Mouse (Mus musculus): ENCODE measurements at regions not wholly inside any gene's neighbourhood (a gene's known extent, or its start where the extent isn't known, plus 50 kb on each side); places are given as distances from the start of the nearest gene placed in this dataset.

GRCm38 (mm10) chr1:177648974-177649373 lies 80.6 kb upstream of the 1700016C15Rik start:
- no peak overlapping the region for H3K4me2 ChIP-seq (ENCODE audit: low read depth, low read length, severe bottlenecking)
- no peaks in the 10 kb centered on the region for H3K4me1 ChIP-seq (replicated peaks; ENCODE audit: control insufficient read depth, insufficient read depth, low read length)
- H3K9ac ChIP-seq (ENCODE audit: low read length): no peak overlapping the region
- H3K36me3 ChIP-seq (ENCODE audit: control insufficient read depth, insufficient read depth, low read length): no peaks in the 10 kb centered on the region
- no peak for DNase-seq (ENCODE audit: low spot score)
- no peaks in the 10 kb centered on the region for H3K9me3 ChIP-seq (ENCODE audit: control insufficient read depth, low read length)
- H3K27me3 ChIP-seq (ENCODE audit: control insufficient read depth, insufficient read depth, low read length): no peaks in the 10 kb centered on the region
- no peak overlapping the region for H3K4me3 ChIP-seq (ENCODE audit: low read depth, low read length)
- 91% methylated on average over 4 of the region's 4 CpGs for WGBS
- ATAC-seq (replicated peaks; ENCODE audit: low FRiP score): no peak
- no peak overlapping the region for H3K27ac ChIP-seq (ENCODE audit: low read depth, low read length)

GRCm38 (mm10) chr1:177651219-177651618 lies 78.4 kb upstream of the 1700016C15Rik start:
- no peaks in the 10 kb centered on the region for H3K27me3 ChIP-seq (ENCODE audit: control insufficient read depth, insufficient read depth, low read length)
- no peak overlapping the region for H3K9ac ChIP-seq (ENCODE audit: low read length)
- 85% methylated on average over 5 of the region's 5 CpGs for WGBS
- DNase-seq (ENCODE audit: low spot score) (no peak), ATAC-seq (replicated peaks; ENCODE audit: low FRiP score) (no peak)
- no peaks in the 10 kb centered on the region for H3K9me3 ChIP-seq (ENCODE audit: control insufficient read depth, low read length)
- no peaks in the 10 kb centered on the region for H3K36me3 ChIP-seq (ENCODE audit: control insufficient read depth, insufficient read depth, low read length)
- no peak overlapping the region for H3K4me2 ChIP-seq (ENCODE audit: low read depth, low read length, severe bottlenecking)
- H3K4me3 ChIP-seq (ENCODE audit: low read depth, low read length): no peak overlapping the region
- H3K4me1 ChIP-seq (replicated peaks; ENCODE audit: control insufficient read depth, insufficient read depth, low read length): no peaks in the 10 kb centered on the region
- H3K27ac ChIP-seq (ENCODE audit: low read depth, low read length): no peak overlapping the region

- Histone ChIP-seq H3K4me3 (ENCODE audit: low read depth, low read length) (no peak overlapping the region), H3K9me3 (ENCODE audit: control insufficient read depth, low read length) (no peaks in the 10 kb centered on the region), H3K9ac (ENCODE audit: low read length) (no peak overlapping the region), H3K27me3 (ENCODE audit: control insufficient read depth, insufficient read depth, low read length) (no peaks in the 10 kb centered on the region), H3K4me2 (ENCODE audit: low read depth, low read length, severe bottlenecking) (no peak overlapping the region), H3K4me1 (replicated peaks; ENCODE audit: control insufficient read depth, insufficient read depth, low read length) (no peaks in the 10 kb centered on the region), H3K27ac (ENCODE audit: low read depth, low read length) (no peak overlapping the region), H3K36me3 (ENCODE audit: control insufficient read depth, insufficient read depth, low read length) (no peaks in the 10 kb centered on the region)
- WGBS: 82% methylated on average over 7 of the region's 7 CpGs
- ATAC-seq (replicated peaks; ENCODE audit: low FRiP score) (no peak), DNase-seq (ENCODE audit: low spot score) (no peak)
Measured at GRCm38 (mm10) chr1:177663163-177663562, 66.5 kb upstream of the 1700016C15Rik start.

GRCm38 (mm10) chr1:177667041-177667791 lies 62.4 kb upstream of the 1700016C15Rik start:
- ATAC-seq (replicated peaks; ENCODE audit: low FRiP score) (no peak), DNase-seq (ENCODE audit: low spot score) (no peak)
- Histone ChIP-seq H3K9ac (ENCODE audit: low read length) (no peak overlapping the region), H3K4me2 (ENCODE audit: low read depth, low read length, severe bottlenecking) (no peak overlapping the region), H3K27ac (ENCODE audit: low read depth, low read length) (no peak overlapping the region), H3K27me3 (ENCODE audit: control insufficient read depth, insufficient read depth, low read length) (no peaks in the 10 kb centered on the region), H3K36me3 (ENCODE audit: control insufficient read depth, insufficient read depth, low read length) (no peaks in the 10 kb centered on the region), H3K4me1 (replicated peaks; ENCODE audit: control insufficient read depth, insufficient read depth, low read length) (no peaks in the 10 kb centered on the region), H3K9me3 (ENCODE audit: control insufficient read depth, low read length) (no peaks in the 10 kb centered on the region), H3K4me3 (ENCODE audit: low read depth, low read length) (no peak overlapping the region)
- WGBS: 90% methylated on average over 8 of the region's 8 CpGs

- H3K27ac ChIP-seq (ENCODE audit: low read depth, low read length): no peak overlapping the region
- no peaks in the 10 kb centered on the region for H3K9me3 ChIP-seq (ENCODE audit: control insufficient read depth, low read length)
- H3K9ac ChIP-seq (ENCODE audit: low read length): no peak overlapping the region
- no peak overlapping the region for H3K4me2 ChIP-seq (ENCODE audit: low read depth, low read length, severe bottlenecking)
- H3K4me1 ChIP-seq (replicated peaks; ENCODE audit: control insufficient read depth, insufficient read depth, low read length): no peaks in the 10 kb centered on the region
- 100% methylated on average over 1 of the region's 1 CpGs for WGBS
- H3K4me3 ChIP-seq (ENCODE audit: low read depth, low read length): no peak overlapping the region
- no peak for DNase-seq (ENCODE audit: low spot score)
- H3K27me3 ChIP-seq (ENCODE audit: control insufficient read depth, insufficient read depth, low read length): no peaks in the 10 kb centered on the region
- no peaks in the 10 kb centered on the region for H3K36me3 ChIP-seq (ENCODE audit: control insufficient read depth, insufficient read depth, low read length)
- no peak for ATAC-seq (replicated peaks; ENCODE audit: low FRiP score)
Measured at GRCm38 (mm10) chr1:177670576-177670975, 59.0 kb upstream of the 1700016C15Rik start.

GRCm38 (mm10) chr1:177676657-177677056 lies 53.0 kb upstream of the 1700016C15Rik start:
- H3K27ac ChIP-seq (ENCODE audit: low read depth, low read length): no peak overlapping the region
- H3K9me3 ChIP-seq (ENCODE audit: control insufficient read depth, low read length): no peaks in the 10 kb centered on the region
- no peak for DNase-seq (ENCODE audit: low spot score)
- H3K27me3 ChIP-seq (ENCODE audit: control insufficient read depth, insufficient read depth, low read length): no peaks in the 10 kb centered on the region
- H3K36me3 ChIP-seq (ENCODE audit: control insufficient read depth, insufficient read depth, low read length): no peaks in the 10 kb centered on the region
- WGBS: 98% methylated on average over 5 of the region's 5 CpGs
- no peak overlapping the region for H3K9ac ChIP-seq (ENCODE audit: low read length)
- ATAC-seq (replicated peaks; ENCODE audit: low FRiP score): no peak
- H3K4me3 ChIP-seq (ENCODE audit: low read depth, low read length): no peak overlapping the region
- H3K4me2 ChIP-seq (ENCODE audit: low read depth, low read length, severe bottlenecking): no peak overlapping the region
- H3K4me1 ChIP-seq (replicated peaks; ENCODE audit: control insufficient read depth, insufficient read depth, low read length): no peaks in the 10 kb centered on the region

GRCm38 (mm10) chr1:177678832-177679231 lies 50.8 kb upstream of the 1700016C15Rik start:
- no peaks in the 10 kb centered on the region for H3K9me3 ChIP-seq (ENCODE audit: control insufficient read depth, low read length)
- no peak overlapping the region for H3K4me2 ChIP-seq (ENCODE audit: low read depth, low read length, severe bottlenecking)
- DNase-seq (ENCODE audit: low spot score) (no peak), ATAC-seq (replicated peaks; ENCODE audit: low FRiP score) (no peak)
- H3K36me3 ChIP-seq (ENCODE audit: control insufficient read depth, insufficient read depth, low read length): no peaks in the 10 kb centered on the region
- no peaks in the 10 kb centered on the region for H3K27me3 ChIP-seq (ENCODE audit: control insufficient read depth, insufficient read depth, low read length)
- H3K9ac ChIP-seq (ENCODE audit: low read length): no peak overlapping the region
- WGBS: 89% methylated on average over 4 of the region's 4 CpGs
- no peaks in the 10 kb centered on the region; the same call in 1 of the 2 replicates for H3K4me1 ChIP-seq (replicated peaks; ENCODE audit: control insufficient read depth, insufficient read depth, low read length)
- no peak overlapping the region for H3K27ac ChIP-seq (ENCODE audit: low read depth, low read length)
- H3K4me3 ChIP-seq (ENCODE audit: low read depth, low read length): no peak overlapping the region

Measured in forebrain, embryonic 11.5 days (tissue).